Mouse (Mus musculus): ENCODE results near the gene Maz. TPM values are rescaled to one million over a fixed set of nuclear protein-coding genes. Genes with fewer than 3 reads are reported as not detected.

Gene Maz
- polyA plus RNA-seq, 1 experiment, result 157 TPM

DNA sequence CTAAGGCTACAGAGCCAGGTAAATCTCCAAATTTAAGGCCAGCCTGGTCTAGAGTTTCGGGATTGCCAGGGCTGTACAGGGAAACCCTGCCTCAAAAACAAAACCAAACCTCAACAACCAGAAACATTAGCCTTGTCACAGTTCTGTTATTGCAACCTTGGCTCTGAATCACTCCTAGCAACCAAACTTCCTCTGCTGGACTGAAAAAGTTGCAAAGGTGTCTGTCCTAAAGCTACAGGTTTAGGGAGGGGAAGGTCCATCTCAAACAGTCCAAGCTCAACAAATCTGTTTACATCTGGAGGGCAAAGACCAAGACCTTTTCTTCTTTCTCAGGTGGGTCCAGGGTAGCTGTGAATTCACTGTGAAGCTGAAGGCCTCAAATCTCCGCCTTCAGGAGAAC lies 15.8 kb downstream of the Maz start:
- TF ChIP-seq CTCF (IDR thresholded peaks at IDR 0.05; ENCODE audit: extremely low read depth, insufficient read depth, low read length) (no peak), POLR2A (IDR thresholded peaks at IDR 0.05; ENCODE audit: extremely low read depth, insufficient read depth, low read length) (no peak)
- H3K4me3 ChIP-seq (ENCODE audit: insufficient read depth, low read length), result no peak overlapping the region
- no peak overlapping the region for H3K27ac ChIP-seq (ENCODE audit: insufficient read depth, low read length)
- H3K4me1 ChIP-seq (ENCODE audit: control insufficient read depth, insufficient read depth, low read length), result peaks cover 2% of the 10 kb centered on the region; the same call in 1 of the 2 replicates

GRCm38 (mm10) chr7:127009307-127010085 lies 17.3 kb downstream of the Maz start:
- Histone ChIP-seq H3K27ac (ENCODE audit: insufficient read depth, low read length) (peak overlapping the region; percentile 62), H3K4me3 (ENCODE audit: insufficient read depth, low read length) (no peak overlapping the region), H3K4me1 (ENCODE audit: control insufficient read depth, insufficient read depth, low read length) (peaks cover 2% of the 10 kb centered on the region; the same call in 1 of the 2 replicates)
- no peak for TF ChIP-seq POLR2A (IDR thresholded peaks at IDR 0.05; ENCODE audit: extremely low read depth, insufficient read depth, low read length)
- TF ChIP-seq CTCF (IDR thresholded peaks at IDR 0.05; ENCODE audit: extremely low read depth, insufficient read depth, low read length), result no peak

DNA sequence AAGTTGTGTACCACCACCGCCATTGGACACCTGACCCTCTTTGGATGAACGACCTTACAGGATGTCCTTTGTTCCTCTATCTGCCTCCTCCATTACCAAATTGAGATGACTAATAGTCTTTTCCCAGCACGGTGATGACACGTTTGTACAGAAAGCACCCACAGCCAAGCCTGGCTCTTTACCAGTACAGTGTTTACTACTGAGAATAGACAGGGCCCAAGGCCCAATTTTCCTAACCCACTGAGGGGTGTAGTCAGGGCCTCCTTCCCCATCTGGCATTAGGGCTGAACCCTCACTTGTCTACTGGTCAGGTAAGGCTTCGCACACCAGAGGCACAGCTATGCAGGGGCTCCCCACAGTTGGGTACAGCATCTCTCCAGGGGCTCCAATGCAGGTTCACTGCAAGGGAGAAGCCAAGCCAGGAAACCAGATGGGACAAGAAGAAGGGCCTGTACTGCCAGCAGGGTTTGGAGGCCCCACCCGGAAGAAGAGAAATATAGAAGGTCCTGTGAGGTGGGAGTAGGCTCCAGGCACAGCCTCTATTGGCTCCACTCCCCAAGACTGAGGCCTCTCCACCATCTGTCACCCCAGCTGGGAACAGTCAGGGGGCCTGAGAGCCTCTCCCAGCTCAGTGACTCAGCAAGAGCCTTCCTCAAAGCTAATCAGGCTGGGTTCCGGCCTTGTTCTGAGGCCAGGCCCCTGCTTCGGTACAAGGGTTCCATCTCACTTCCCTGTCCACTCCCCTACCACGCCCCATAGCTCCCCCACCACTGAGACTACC lies 18.4 kb downstream of the Maz start:
- TF ChIP-seq CTCF (IDR thresholded peaks at IDR 0.05; ENCODE audit: extremely low read depth, insufficient read depth, low read length) (no peak), POLR2A (IDR thresholded peaks at IDR 0.05; ENCODE audit: extremely low read depth, insufficient read depth, low read length) (no peak)
- Histone ChIP-seq H3K27ac (ENCODE audit: insufficient read depth, low read length) (peak overlapping the region; percentile 62), H3K4me1 (ENCODE audit: control insufficient read depth, insufficient read depth, low read length) (peaks cover 2% of the 10 kb centered on the region; the same call in 1 of the 2 replicates), H3K4me3 (ENCODE audit: insufficient read depth, low read length) (no peak overlapping the region)

GRCm38 (mm10) chr7:127007313-127008024 lies 19.4 kb downstream of the Maz start:
- H3K27ac ChIP-seq (ENCODE audit: insufficient read depth, low read length), result no peak overlapping the region
- TF ChIP-seq POLR2A (IDR thresholded peaks at IDR 0.05; ENCODE audit: extremely low read depth, insufficient read depth, low read length) (no peak), CTCF (IDR thresholded peaks at IDR 0.05; ENCODE audit: extremely low read depth, insufficient read depth, low read length) (no peak)
- H3K4me3 ChIP-seq (ENCODE audit: insufficient read depth, low read length), result no peak overlapping the region
- H3K4me1 ChIP-seq (ENCODE audit: control insufficient read depth, insufficient read depth, low read length), result peaks cover 2% of the 10 kb centered on the region; the same call in 1 of the 2 replicates

GRCm38 (mm10) chr7:127004122-127004875 lies 22.5 kb downstream of the Maz start:
- H3K4me1 ChIP-seq (ENCODE audit: control insufficient read depth, insufficient read depth, low read length), result peaks cover 2% of the 10 kb centered on the region; the same call in 1 of the 2 replicates
- no peak for TF ChIP-seq POLR2A (IDR thresholded peaks at IDR 0.05; ENCODE audit: extremely low read depth, insufficient read depth, low read length)
- no peak for TF ChIP-seq CTCF (IDR thresholded peaks at IDR 0.05; ENCODE audit: extremely low read depth, insufficient read depth, low read length)

DNA sequence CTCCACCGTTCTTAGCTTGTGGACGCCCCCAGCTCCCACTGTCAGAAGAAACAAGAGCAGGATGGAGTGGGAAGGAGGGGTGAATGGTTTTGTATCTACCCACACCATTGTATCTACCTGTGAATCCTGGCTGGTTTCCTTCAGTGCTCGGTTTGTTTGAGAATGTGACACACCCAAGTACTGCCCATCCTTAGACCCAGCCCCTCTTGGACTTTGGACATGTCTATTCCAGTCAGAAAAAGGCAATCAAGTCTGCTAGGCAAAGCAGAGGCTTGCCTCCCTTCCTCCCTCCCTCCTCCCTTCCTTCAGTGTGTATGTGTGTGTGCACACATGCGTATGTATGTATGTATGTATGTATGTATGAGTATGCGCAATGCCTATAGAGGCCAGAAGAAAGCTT lies 23.2 kb downstream of the Maz start:
- Histone ChIP-seq H3K27ac (ENCODE audit: insufficient read depth, low read length) (no peak overlapping the region), H3K4me3 (ENCODE audit: insufficient read depth, low read length) (no peak overlapping the region), H3K4me1 (ENCODE audit: control insufficient read depth, insufficient read depth, low read length) (no peaks in the 10 kb centered on the region; the same call in 1 of the 2 replicates)
- TF ChIP-seq CTCF (IDR thresholded peaks at IDR 0.05; ENCODE audit: extremely low read depth, insufficient read depth, low read length), result no peak
- TF ChIP-seq POLR2A (IDR thresholded peaks at IDR 0.05; ENCODE audit: extremely low read depth, insufficient read depth, low read length), result no peak

More at GRCm38 (mm10) chr7:127004122-127004875, 22.5 kb downstream of the Maz start:
- H3K27ac ChIP-seq (ENCODE audit: insufficient read depth, low read length), result no peak overlapping the region
- no peak overlapping the region for H3K4me3 ChIP-seq (ENCODE audit: insufficient read depth, low read length)

GRCm38 (mm10) chr7:126999568-126999967 lies 27.3 kb downstream of the Maz start:
- no peak for TF ChIP-seq CTCF (IDR thresholded peaks at IDR 0.05; ENCODE audit: extremely low read depth, insufficient read depth, low read length)
- Histone ChIP-seq H3K27ac (ENCODE audit: insufficient read depth, low read length) (no peak overlapping the region), H3K4me3 (ENCODE audit: insufficient read depth, low read length) (no peak overlapping the region), H3K4me1 (ENCODE audit: control insufficient read depth, insufficient read depth, low read length) (no peaks in the 10 kb centered on the region)

GRCm38 (mm10) chr7:126996449-126996848 lies 30.4 kb downstream of the Maz start:
- TF ChIP-seq POLR2A (IDR thresholded peaks at IDR 0.05; ENCODE audit: extremely low read depth, insufficient read depth, low read length) (no peak), CTCF (IDR thresholded peaks at IDR 0.05; ENCODE audit: extremely low read depth, insufficient read depth, low read length) (no peak)
- no peak overlapping the region for H3K27ac ChIP-seq (ENCODE audit: insufficient read depth, low read length)
- H3K4me1 ChIP-seq (ENCODE audit: control insufficient read depth, insufficient read depth, low read length), result no peaks in the 10 kb centered on the region
- no peak overlapping the region for H3K4me3 ChIP-seq (ENCODE audit: insufficient read depth, low read length)

DNA sequence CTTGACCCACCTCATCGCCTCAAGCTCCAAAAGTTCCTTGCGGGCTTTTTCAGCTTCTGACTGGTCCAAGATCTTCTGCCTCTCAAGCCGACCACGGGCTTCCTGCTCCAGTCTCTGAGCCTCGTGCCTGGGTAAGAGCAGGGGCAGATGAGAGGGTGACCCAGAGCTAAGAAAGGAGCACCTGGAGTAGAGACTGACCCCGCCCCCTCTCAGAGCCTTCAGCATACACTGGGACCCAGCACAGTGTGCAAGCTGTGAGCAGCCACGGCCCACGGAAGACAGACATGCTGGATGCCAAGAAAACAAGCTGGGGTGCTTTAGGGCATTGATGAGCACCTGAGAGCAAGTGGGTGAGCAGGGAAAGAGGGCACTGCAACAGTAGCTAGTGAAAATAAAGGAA lies 38.0 kb downstream of the Maz start:
- no peaks in the 10 kb centered on the region for H3K4me1 ChIP-seq (ENCODE audit: control insufficient read depth, insufficient read depth, low read length)
- TF ChIP-seq CTCF (IDR thresholded peaks at IDR 0.05; ENCODE audit: extremely low read depth, insufficient read depth, low read length) (no peak), POLR2A (IDR thresholded peaks at IDR 0.05; ENCODE audit: extremely low read depth, insufficient read depth, low read length) (no peak)
- H3K27ac ChIP-seq (ENCODE audit: insufficient read depth, low read length), result no peak overlapping the region
- H3K4me3 ChIP-seq (ENCODE audit: insufficient read depth, low read length), result no peak overlapping the region

Measured in cortical plate, adult 2 months (tissue).